Mouse (Mus musculus): Measurements from ENCODE around the gene Fam168b. TPM values are rescaled to one million over a fixed set of nuclear protein-coding genes. Genes with fewer than 3 reads are reported as not detected.

Fam168b gene
- polyA plus RNA-seq, 1 experiment from 2014 or later = 93.5 TPM

DNA sequence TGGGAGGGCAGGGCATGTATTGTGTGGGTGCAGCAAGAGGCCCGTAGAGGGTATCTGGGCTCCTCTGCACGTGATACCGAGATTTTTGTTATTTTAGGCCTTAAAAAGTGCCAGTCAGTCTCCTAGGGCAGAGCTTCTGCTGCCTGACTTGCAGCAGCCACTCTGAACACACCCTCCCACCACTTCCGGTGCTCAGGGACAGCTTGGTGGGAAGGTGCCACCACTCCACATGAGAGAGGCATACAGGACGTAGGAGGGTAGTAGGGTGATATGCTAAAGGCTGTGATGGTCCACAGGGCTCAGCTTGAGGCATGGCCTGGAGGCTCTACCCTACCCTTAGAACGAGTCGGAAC is 40.6 kb downstream of the Fam168b start:
- Histone ChIP-seq H3K4me3 (ENCODE audit: low read depth, low read length) (peak overlapping the region; percentile 72), H3K36me3 (ENCODE audit: control insufficient read depth, insufficient read depth, low read length) (no peaks in the 10 kb centered on the region), H3K9ac (ENCODE audit: low read length) (peak overlapping the region; percentile 63; the same call in 1 of the 2 replicates), H3K4me1 (ENCODE audit: control insufficient read depth, insufficient read depth, low read length) (peaks cover 8% of the 10 kb centered on the region), H3K4me2 (ENCODE audit: low read depth, severe bottlenecking) (peak overlapping the region; percentile 96), H3K27me3 (ENCODE audit: control insufficient read depth, insufficient read depth, low read length) (no peaks in the 10 kb centered on the region), H3K9me3 (ENCODE audit: control insufficient read depth, low read length) (no peaks in the 10 kb centered on the region), H3K27ac (replicated peaks; ENCODE audit: low read depth, low read length) (no peak overlapping the region)
- no peak for DNase-seq (ENCODE audit: low spot score)
- no peak for ATAC-seq (ENCODE audit: insufficient number of reproducible peaks, low FRiP score, low TSS enrichment, low read depth)
- WGBS = 24% methylated on average over 7 of the region's 7 CpGs

DNA sequence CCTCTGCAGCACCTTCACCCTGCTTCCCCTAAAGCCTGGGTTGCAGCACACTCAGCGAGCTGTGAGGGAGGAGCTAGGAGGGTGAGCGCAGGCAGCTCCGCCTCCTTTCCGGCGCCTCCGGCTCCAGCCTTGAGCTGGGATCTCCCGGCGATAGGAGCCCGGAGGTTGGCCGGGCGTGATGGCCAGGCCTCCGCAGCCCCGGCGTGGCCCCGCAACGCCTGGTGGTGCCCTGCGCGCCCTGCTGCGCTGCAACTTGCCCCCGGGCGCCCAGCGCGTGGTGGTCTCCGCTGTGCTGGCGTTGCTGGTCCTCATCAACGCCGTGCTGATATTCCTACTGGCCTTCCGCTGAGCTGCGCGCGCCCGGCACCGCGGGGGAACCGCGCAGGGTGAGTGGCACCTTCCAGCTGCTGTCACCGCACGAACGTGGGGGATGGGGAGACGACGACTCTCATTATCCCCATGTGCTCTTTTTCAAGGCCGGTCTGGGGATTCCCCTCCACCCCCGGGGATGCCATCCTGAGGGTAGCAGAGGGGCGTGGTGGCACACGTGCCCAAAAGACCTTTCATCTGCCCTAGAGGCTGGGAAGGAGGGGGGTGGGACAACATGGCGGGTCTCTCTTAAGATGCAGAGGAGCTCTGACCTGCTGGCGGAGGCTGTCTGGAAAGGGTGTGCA is 41.1 kb downstream of the Fam168b start:
- WGBS = under 1% methylated on average over 46 of the region's 47 CpGs
- Histone ChIP-seq H3K4me2 (ENCODE audit: low read depth, severe bottlenecking) (peak overlapping the region; percentile 96), H3K36me3 (ENCODE audit: control insufficient read depth, insufficient read depth, low read length) (no peaks in the 10 kb centered on the region), H3K9me3 (ENCODE audit: control insufficient read depth, low read length) (no peaks in the 10 kb centered on the region), H3K4me3 (ENCODE audit: low read depth, low read length) (peak overlapping the region; percentile 72), H3K27ac (replicated peaks; ENCODE audit: low read depth, low read length) (no peak overlapping the region), H3K9ac (ENCODE audit: low read length) (peak overlapping the region; percentile 63), H3K27me3 (ENCODE audit: control insufficient read depth, insufficient read depth, low read length) (no peaks in the 10 kb centered on the region), H3K4me1 (ENCODE audit: control insufficient read depth, insufficient read depth, low read length) (peaks cover 8% of the 10 kb centered on the region)
- peak; percentile 75 for ATAC-seq (ENCODE audit: insufficient number of reproducible peaks, low FRiP score, low TSS enrichment, low read depth)
- DNase-seq (ENCODE audit: low spot score) = peak; percentile 77

- Histone ChIP-seq H3K4me1 (ENCODE audit: control insufficient read depth, insufficient read depth, low read length) (peaks cover 8% of the 10 kb centered on the region), H3K9ac (ENCODE audit: low read length) (no peak overlapping the region), H3K27me3 (ENCODE audit: control insufficient read depth, insufficient read depth, low read length) (no peaks in the 10 kb centered on the region), H3K4me2 (ENCODE audit: low read depth, severe bottlenecking) (no peak overlapping the region), H3K9me3 (ENCODE audit: control insufficient read depth, low read length) (no peaks in the 10 kb centered on the region), H3K27ac (replicated peaks; ENCODE audit: low read depth, low read length) (no peak overlapping the region), H3K4me3 (ENCODE audit: low read depth, low read length) (no peak overlapping the region), H3K36me3 (ENCODE audit: control insufficient read depth, insufficient read depth, low read length) (no peaks in the 10 kb centered on the region)
- ATAC-seq (ENCODE audit: insufficient number of reproducible peaks, low FRiP score, low TSS enrichment, low read depth) = no peak
- DNase-seq (ENCODE audit: low spot score) = no peak
- 73% methylated on average over 2 of the region's 2 CpGs for WGBS
These were observed 43.7 kb downstream of the Fam168b start for GRCm38 (mm10) chr1:34799140-34799539.

GRCm38 (mm10) chr1:34793304-34794300 is 49.3 kb downstream of the Fam168b start:
- no peak overlapping the region for H3K4me2 ChIP-seq (ENCODE audit: low read depth, severe bottlenecking)
- H3K36me3 ChIP-seq (ENCODE audit: control insufficient read depth, insufficient read depth, low read length) = no peaks in the 10 kb centered on the region
- H3K9ac ChIP-seq (ENCODE audit: low read length) = no peak overlapping the region
- DNase-seq (ENCODE audit: low spot score) (no peak), ATAC-seq (ENCODE audit: insufficient number of reproducible peaks, low FRiP score, low TSS enrichment, low read depth) (no peak)
- H3K27ac ChIP-seq (replicated peaks; ENCODE audit: low read depth, low read length) = no peak overlapping the region
- WGBS = 69% methylated on average over 19 of the region's 19 CpGs
- peaks cover 6% of the 10 kb centered on the region; the same call in 1 of the 2 replicates for H3K4me1 ChIP-seq (ENCODE audit: control insufficient read depth, insufficient read depth, low read length)
- no peaks in the 10 kb centered on the region for H3K27me3 ChIP-seq (ENCODE audit: control insufficient read depth, insufficient read depth, low read length)
- no peaks in the 10 kb centered on the region for H3K9me3 ChIP-seq (ENCODE audit: control insufficient read depth, low read length)
- no peak overlapping the region for H3K4me3 ChIP-seq (ENCODE audit: low read depth, low read length)

- no peak overlapping the region for H3K9ac ChIP-seq (ENCODE audit: low read length)
- H3K27ac ChIP-seq (replicated peaks; ENCODE audit: low read depth, low read length) = no peak overlapping the region
- DNase-seq (ENCODE audit: low spot score) (no peak), ATAC-seq (ENCODE audit: insufficient number of reproducible peaks, low FRiP score, low TSS enrichment, low read depth) (no peak)
- H3K4me2 ChIP-seq (ENCODE audit: low read depth, severe bottlenecking) = no peak overlapping the region
- WGBS = 71% methylated on average over 6 of the region's 6 CpGs
- H3K9me3 ChIP-seq (ENCODE audit: control insufficient read depth, low read length) = no peaks in the 10 kb centered on the region
- H3K36me3 ChIP-seq (ENCODE audit: control insufficient read depth, insufficient read depth, low read length) = no peaks in the 10 kb centered on the region
- H3K27me3 ChIP-seq (ENCODE audit: control insufficient read depth, insufficient read depth, low read length) = no peaks in the 10 kb centered on the region
- no peaks in the 10 kb centered on the region for H3K4me1 ChIP-seq (ENCODE audit: control insufficient read depth, insufficient read depth, low read length)
- no peak overlapping the region for H3K4me3 ChIP-seq (ENCODE audit: low read depth, low read length)
These were observed 59.2 kb downstream of the Fam168b start for GRCm38 (mm10) chr1:34783538-34784161.

DNA sequence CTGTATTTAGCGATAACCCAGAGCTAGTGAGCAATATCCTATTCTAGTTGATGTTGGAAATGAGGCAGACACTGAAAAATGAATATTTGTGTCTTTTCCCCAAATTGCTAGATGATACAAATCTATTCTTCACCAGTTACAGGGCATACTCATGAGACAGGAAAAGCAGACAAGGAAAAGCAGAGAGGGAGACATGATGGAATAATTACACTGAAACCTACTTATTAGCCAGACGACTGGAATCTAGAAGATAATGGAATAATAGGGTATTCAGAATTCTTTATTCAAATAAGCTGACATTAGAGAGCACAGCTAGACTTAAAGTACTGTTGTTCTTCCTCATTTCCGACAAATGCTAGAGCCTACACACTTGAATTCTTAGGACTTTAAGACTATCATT is 67.0 kb downstream of the Fam168b start:
- no peak for DNase-seq (ENCODE audit: low spot score)
- Histone ChIP-seq H3K9ac (ENCODE audit: low read length) (no peak overlapping the region), H3K4me2 (ENCODE audit: low read depth, severe bottlenecking) (no peak overlapping the region), H3K4me1 (ENCODE audit: control insufficient read depth, insufficient read depth, low read length) (no peaks in the 10 kb centered on the region), H3K27ac (replicated peaks; ENCODE audit: low read depth, low read length) (no peak overlapping the region), H3K9me3 (ENCODE audit: control insufficient read depth, low read length) (no peaks in the 10 kb centered on the region), H3K27me3 (ENCODE audit: control insufficient read depth, insufficient read depth, low read length) (no peaks in the 10 kb centered on the region), H3K36me3 (ENCODE audit: control insufficient read depth, insufficient read depth, low read length) (no peaks in the 10 kb centered on the region), H3K4me3 (ENCODE audit: low read depth, low read length) (no peak overlapping the region)
- 83% methylated on average over 3 of the region's 3 CpGs for WGBS
- ATAC-seq (ENCODE audit: insufficient number of reproducible peaks, low FRiP score, low TSS enrichment, low read depth) = no peak

DNA sequence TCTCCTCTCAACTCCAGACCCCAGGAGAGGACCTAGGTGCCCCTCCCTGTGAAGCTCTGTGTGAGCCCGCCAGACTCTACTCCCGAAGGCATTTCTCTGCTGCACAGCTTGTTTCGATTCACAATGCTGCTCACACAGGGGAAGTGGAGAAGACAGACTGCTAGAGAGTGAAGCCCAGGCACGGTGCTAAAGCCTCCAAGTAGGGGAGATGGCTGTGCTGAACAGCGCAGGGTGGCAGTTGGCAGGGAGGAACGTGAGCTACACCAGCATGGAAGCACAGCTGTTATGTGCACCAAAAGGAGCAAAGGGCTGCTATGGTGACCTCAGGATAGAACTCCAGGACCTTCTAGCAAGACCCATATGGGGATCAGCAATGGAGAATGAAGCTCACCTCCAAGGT is 74.0 kb downstream of the Fam168b start:
- Histone ChIP-seq H3K36me3 (ENCODE audit: control insufficient read depth, insufficient read depth, low read length) (no peaks in the 10 kb centered on the region), H3K9me3 (ENCODE audit: control insufficient read depth, low read length) (no peaks in the 10 kb centered on the region), H3K4me3 (ENCODE audit: low read depth, low read length) (no peak overlapping the region), H3K27ac (replicated peaks; ENCODE audit: low read depth, low read length) (no peak overlapping the region), H3K27me3 (ENCODE audit: control insufficient read depth, insufficient read depth, low read length) (no peaks in the 10 kb centered on the region), H3K4me2 (ENCODE audit: low read depth, severe bottlenecking) (no peak overlapping the region), H3K4me1 (ENCODE audit: control insufficient read depth, insufficient read depth, low read length) (no peaks in the 10 kb centered on the region), H3K9ac (ENCODE audit: low read length) (no peak overlapping the region)
- DNase-seq (ENCODE audit: low spot score) (no peak), ATAC-seq (ENCODE audit: insufficient number of reproducible peaks, low FRiP score, low TSS enrichment, low read depth) (no peak)
- WGBS = 71% methylated on average over 6 of the region's 6 CpGs

GRCm38 (mm10) chr1:34767851-34768250 is 75.0 kb downstream of the Fam168b start:
- no peak for DNase-seq (ENCODE audit: low spot score)
- H3K27me3 ChIP-seq (ENCODE audit: control insufficient read depth, insufficient read depth, low read length) = no peaks in the 10 kb centered on the region
- H3K9ac ChIP-seq (ENCODE audit: low read length) = no peak overlapping the region
- no peaks in the 10 kb centered on the region for H3K4me1 ChIP-seq (ENCODE audit: control insufficient read depth, insufficient read depth, low read length)
- no peaks in the 10 kb centered on the region for H3K36me3 ChIP-seq (ENCODE audit: control insufficient read depth, insufficient read depth, low read length)
- H3K4me3 ChIP-seq (ENCODE audit: low read depth, low read length) = no peak overlapping the region
- WGBS = 81% methylated on average over 4 of the region's 4 CpGs
- H3K27ac ChIP-seq (replicated peaks; ENCODE audit: low read depth, low read length) = no peak overlapping the region
- no peak overlapping the region for H3K4me2 ChIP-seq (ENCODE audit: low read depth, severe bottlenecking)
- no peak for ATAC-seq (ENCODE audit: insufficient number of reproducible peaks, low FRiP score, low TSS enrichment, low read depth)
- H3K9me3 ChIP-seq (ENCODE audit: control insufficient read depth, low read length) = no peaks in the 10 kb centered on the region
